In the genomic region with DNA sequence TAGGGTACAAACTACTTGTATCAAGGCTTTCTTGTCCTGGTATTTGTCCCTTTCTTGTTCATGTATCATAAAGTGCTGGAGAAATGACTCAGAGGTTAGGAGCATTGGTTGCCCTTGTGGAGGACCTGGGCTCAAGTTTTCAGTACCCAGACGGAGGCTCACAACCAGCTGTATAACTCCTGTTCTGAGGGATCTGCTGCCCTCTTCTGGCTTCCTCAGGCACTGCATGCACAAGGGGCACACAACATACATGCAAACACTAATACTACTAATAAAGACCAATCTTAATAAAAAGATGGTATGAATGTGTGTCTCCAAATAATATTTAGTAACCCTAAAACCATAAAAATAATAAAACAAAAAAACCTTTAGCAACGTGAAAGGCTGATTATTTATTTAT, we compare ENCODE assay signal across 23 mouse cellular contexts.
A peak's percentile ranks its signal among the peaks of the same experiment; 100 is the strongest.
DNase-seq lines count a peak whose midpoint lies in the region; TF ChIP-seq lines count a peak whose summit lies in the region.
"Had no signal": no experiment of that assay in that cellular context is flagged by ENCODE, and none has a peak within 500 bp of the region (broad histone marks: within the 10 kb centered on the region; RNA-seq: fewer than 3 reads in every experiment).

No protein-coding gene starts in this region.

- no peak overlapping the region for H3K27ac ChIP-seq in heart, adult 2 months
- H3K27ac ChIP-seq in liver, adult 2 months (replicated peaks; ENCODE audit: insufficient read depth, low read depth, low read length): no peak overlapping the region
- H3K27ac ChIP-seq in ES-Bruce4 (ENCODE audit: insufficient read depth, low read length): no peak overlapping the region
- no peak overlapping the region for H3K27ac ChIP-seq in bone marrow, adult 2 months (ENCODE audit: control insufficient read depth, insufficient read depth, low read depth, low read length, poor library complexity)
- H3K27ac ChIP-seq: embryonic facial prominence, embryonic 15.5 days; hindbrain, embryonic 15.5 days; limb, embryonic 12.5 days had no signal

- intact Hi-C loops in heart, adult 2 months (cut with DNase I): no loop called here
- intact Hi-C loops in heart, postnatal 10 days (cut with DNase I): no loop called here

- no peak overlapping the region for H3K9ac ChIP-seq in heart, adult 2 months (ENCODE audit: low read depth, low read length)
- no peak overlapping the region for H3K9ac ChIP-seq in liver, adult 2 months (ENCODE audit: low read depth, low read length)
- no peak overlapping the region for H3K9ac ChIP-seq in ES-Bruce4 (ENCODE audit: low read depth, poor library complexity, severe bottlenecking)
- H3K9ac ChIP-seq: embryonic facial prominence, embryonic 15.5 days; heart, embryonic 12.5 days; hindbrain, embryonic 15.5 days; limb, embryonic 12.5 days had no signal

- H3K27me3 ChIP-seq in heart, adult 2 months (ENCODE audit: control insufficient read depth, insufficient read depth, low read length): no peaks in the 10 kb centered on the region
- no peaks in the 10 kb centered on the region for H3K27me3 ChIP-seq in liver, adult 2 months (ENCODE audit: control insufficient read depth, insufficient read depth, low read length)
- H3K27me3 ChIP-seq in ES-Bruce4 (ENCODE audit: control insufficient read depth, insufficient read depth, low read length, poor library complexity, severe bottlenecking): no peaks in the 10 kb centered on the region
- H3K27me3 ChIP-seq: CH12.LX; embryonic facial prominence, embryonic 15.5 days; heart, embryonic 12.5 days; hindbrain, embryonic 15.5 days; limb, embryonic 12.5 days; Patski had no signal

- no peak overlapping the region for H3K4me3 ChIP-seq in heart, adult 2 months
- no peak overlapping the region for H3K4me3 ChIP-seq in liver, adult 2 months (ENCODE audit: insufficient read depth, low read depth, low read length)
- no peak overlapping the region for H3K4me3 ChIP-seq in ES-Bruce4 (ENCODE audit: low read depth, low read length)
- no peak overlapping the region for H3K4me3 ChIP-seq in bone marrow, adult 2 months (replicated peaks; ENCODE audit: control insufficient read depth, low read depth, low read length)
- H3K4me3 ChIP-seq: embryonic facial prominence, embryonic 15.5 days; heart, embryonic 12.5 days; hindbrain, embryonic 15.5 days; limb, embryonic 12.5 days had no signal

- H3K9me3 ChIP-seq in ES-Bruce4 (replicated peaks; ENCODE audit: control insufficient read depth, insufficient read depth, low read length, poor library complexity, severe bottlenecking): no peaks in the 10 kb centered on the region
- H3K9me3 ChIP-seq: embryonic facial prominence, embryonic 15.5 days; hindbrain, embryonic 15.5 days; limb, embryonic 12.5 days had no signal

- H3K79me2 ChIP-seq in heart, adult 2 months (replicated peaks; ENCODE audit: control insufficient read depth, insufficient read depth, low read length): no peaks in the 10 kb centered on the region
- H3K79me2 ChIP-seq in liver, adult 2 months (ENCODE audit: control insufficient read depth, insufficient read depth, low read length): no peaks in the 10 kb centered on the region

- no peaks in the 10 kb centered on the region for H3K36me3 ChIP-seq in heart, adult 2 months (ENCODE audit: control insufficient read depth, insufficient read depth, low read length)
- H3K36me3 ChIP-seq in liver, adult 2 months (ENCODE audit: control insufficient read depth, insufficient read depth, low read length): no peaks in the 10 kb centered on the region
- no peaks in the 10 kb centered on the region for H3K36me3 ChIP-seq in ES-Bruce4 (ENCODE audit: control insufficient read depth, insufficient read depth, low read length, poor library complexity, severe bottlenecking)
- H3K36me3 ChIP-seq: embryonic facial prominence, embryonic 15.5 days; heart, embryonic 12.5 days; limb, embryonic 12.5 days had no signal

- 59% methylated on average over 2 of the region's 2 CpGs for WGBS in heart, adult 2 months
- 64% methylated on average over 2 of the region's 2 CpGs for WGBS in liver, adult 2 months
- 58% methylated on average over 2 of the region's 2 CpGs for WGBS in bone marrow, adult 2 months

- 0 out of 2 replicates have a peak, but pooled peaks have one; percentile 3 for TF ChIP-seq CTCF in heart, adult 2 months (IDR thresholded peaks at IDR 0.05)
- TF ChIP-seq CTCF in liver, adult 2 months (IDR thresholded peaks at IDR 0.05; ENCODE audit: low read depth, low read length): peak; percentile 16; the same call in 1 of the 2 replicates
- peak; percentile 71 for TF ChIP-seq CTCF in ES-Bruce4 (IDR thresholded peaks at IDR 0.05; ENCODE audit: low read depth, low read length)
- TF ChIP-seq CTCF in bone marrow, adult 2 months (IDR thresholded peaks at IDR 0.05; ENCODE audit: control insufficient read depth, insufficient read depth, low read length): 0 out of 2 replicates have a peak, but pooled peaks have one; percentile 2

- DNase-seq in heart, adult 2 months: no peak
- no peak for DNase-seq in heart, postnatal 10 days
- DNase-seq in liver, adult 2 months (ENCODE audit: extremely low read depth, low read depth, low spot score): no peak
- no peak for DNase-seq in liver
- no peak for DNase-seq in spleen, postnatal 10 days (ENCODE audit: low spot score in 2 of 2)
- DNase-seq in right cerebral cortex, adult 2 months (ENCODE audit: low spot score in 2 of 2): no peak
- DNase-seq: adrenal gland, postnatal 14 days; cerebellum, adult 11-12 months; cerebellum, postnatal 14 days; kidney, adult 11 months; kidney, postnatal 25 days; layer of hippocampus, adult 9-11 months; lung, adult 18-20 months; retina, postnatal 1 day; thymus, adult 18-20 months had no signal

- TF ChIP-seq EP300 in heart, adult 2 months (IDR thresholded peaks at IDR 0.05; ENCODE audit: insufficient read depth, low read depth, low read length): no peak
- TF ChIP-seq EP300 in ES-Bruce4 (IDR thresholded peaks at IDR 0.05; ENCODE audit: insufficient read depth, low read depth, low read length): no peak

- TF ChIP-seq POLR2A in heart, adult 2 months (IDR thresholded peaks at IDR 0.05; ENCODE audit: insufficient read depth, low read depth, low read length): no peak
- TF ChIP-seq POLR2A in liver, adult 2 months (IDR thresholded peaks at IDR 0.05; ENCODE audit: extremely low read depth, insufficient read depth, low read length): no peak
- no peak for TF ChIP-seq POLR2A in ES-Bruce4 (IDR thresholded peaks at IDR 0.05; ENCODE audit: insufficient read depth, low read length)
- TF ChIP-seq POLR2A in bone marrow, adult 2 months (IDR thresholded peaks at IDR 0.05; ENCODE audit: borderline replicate concordance, control insufficient read depth, low read depth, low read length): no peak

- H3K4me1 ChIP-seq in heart, adult 2 months (ENCODE audit: control insufficient read depth, insufficient read depth, low read length): no peaks in the 10 kb centered on the region
- no peaks in the 10 kb centered on the region for H3K4me1 ChIP-seq in liver, adult 2 months (ENCODE audit: control insufficient read depth, insufficient read depth, low read length)
- no peaks in the 10 kb centered on the region for H3K4me1 ChIP-seq in ES-Bruce4 (ENCODE audit: control insufficient read depth, insufficient read depth, low read length)
- no peaks in the 10 kb centered on the region for H3K4me1 ChIP-seq in bone marrow, adult 2 months (ENCODE audit: control insufficient read depth, insufficient read depth, low read length)
- H3K4me1 ChIP-seq: embryonic facial prominence, embryonic 15.5 days; heart, embryonic 12.5 days; hindbrain, embryonic 15.5 days; limb, embryonic 12.5 days had no signal

Comparison
In these comparisons a context has a peak if more than half of its experiments do, and no peak if none do; other contexts are left out.
1. CTCF ChIP-seq: peak in every context shown above with its lines; median percentile 71 in ES-Bruce4; 16 in liver, adult 2 months; 3 in heart, adult 2 months; 2 in bone marrow, adult 2 months.